Mouse (Mus musculus) thymus, adult 2 months (tissue): Measurements from ENCODE around the gene Nucks1. TPM values are rescaled to one million over a fixed set of nuclear protein-coding genes. Genes with fewer than 3 reads are reported as not detected.
A peak's percentile ranks its signal among the peaks of the same experiment; 100 is the strongest.

Experiments used
- DNase-seq: peaks from one replicate; pipeline ENCODE4 v3.0.0; 2021
- H3K27ac ChIP-seq: fragments of 200-500 bp; 2 replicates; pipeline ENCODE4 v1.5.1; 2012; ENCODE audit warnings: low read length, control low read depth; ENCODE audit not compliant: control insufficient read depth, insufficient read depth
- H3K27me3 ChIP-seq: fragments of 200-500 bp; 2 replicates; pipeline ENCODE4 v1.6.1; 2012; ENCODE audit warnings: mild to moderate bottlenecking, low read length, moderate library complexity, mixed read lengths; ENCODE audit not compliant: control insufficient read depth, insufficient read depth
- H3K36me3 ChIP-seq: fragments of 200-500 bp; 2 replicates; pipeline ENCODE4 v1.6.1; 2012; ENCODE audit warnings: mild to moderate bottlenecking, low read length, moderate library complexity; ENCODE audit not compliant: control insufficient read depth, insufficient read depth
- H3K4me1 ChIP-seq: fragments of 200-500 bp; replicated peaks from 2 replicates; pipeline ENCODE4 v1.6.1; 2012; ENCODE audit warnings: low read length; ENCODE audit not compliant: control insufficient read depth, insufficient read depth
- H3K4me3 ChIP-seq: fragments of 200-500 bp; 2 replicates; pipeline ENCODE4 v1.5.1; 2012; ENCODE audit warnings: mild to moderate bottlenecking, low read length, control low read depth, moderate library complexity; ENCODE audit not compliant: control insufficient read depth, insufficient read depth
- CTCF ChIP-seq: fragments of 200-500 bp; IDR thresholded peaks from 2 replicates; pipeline ENCODE4 v1.5.1; 2012; ENCODE audit warnings: mild to moderate bottlenecking, control low read depth, low read length, moderate library complexity, borderline replicate concordance; ENCODE audit not compliant: control insufficient read depth, poor library complexity, insufficient read depth; ENCODE audit errors: extremely low read depth
- POLR2A ChIP-seq: fragments of 200-500 bp; IDR thresholded peaks from 2 replicates; pipeline ENCODE4 v1.6.1; 2012; ENCODE audit warnings: mild to moderate bottlenecking, low read length, control low read depth, moderate library complexity; ENCODE audit not compliant: control insufficient read depth, poor library complexity, insufficient read depth; ENCODE audit errors: extremely low read depth
- WGBS: fragments of 180-500 bp; shearing (Covaris S2); methylation state at CpG from one replicate; pipeline ENCODE4 v1.1.7; 2018; 5-methylcytosine and 5-hydroxymethylcytosine counted together
- polyA plus RNA-seq: library from polyadenylated mRNA; depleted of rRNA; stranded (reverse); fragments of >200 nt; gene quantifications from 2 replicates; pipeline ENCODE4 v1.2.3, GENCODE M21; 2012

The Nucks1 gene
- polyA plus RNA-seq, 1 experiment: 16.6 TPM

DNA sequence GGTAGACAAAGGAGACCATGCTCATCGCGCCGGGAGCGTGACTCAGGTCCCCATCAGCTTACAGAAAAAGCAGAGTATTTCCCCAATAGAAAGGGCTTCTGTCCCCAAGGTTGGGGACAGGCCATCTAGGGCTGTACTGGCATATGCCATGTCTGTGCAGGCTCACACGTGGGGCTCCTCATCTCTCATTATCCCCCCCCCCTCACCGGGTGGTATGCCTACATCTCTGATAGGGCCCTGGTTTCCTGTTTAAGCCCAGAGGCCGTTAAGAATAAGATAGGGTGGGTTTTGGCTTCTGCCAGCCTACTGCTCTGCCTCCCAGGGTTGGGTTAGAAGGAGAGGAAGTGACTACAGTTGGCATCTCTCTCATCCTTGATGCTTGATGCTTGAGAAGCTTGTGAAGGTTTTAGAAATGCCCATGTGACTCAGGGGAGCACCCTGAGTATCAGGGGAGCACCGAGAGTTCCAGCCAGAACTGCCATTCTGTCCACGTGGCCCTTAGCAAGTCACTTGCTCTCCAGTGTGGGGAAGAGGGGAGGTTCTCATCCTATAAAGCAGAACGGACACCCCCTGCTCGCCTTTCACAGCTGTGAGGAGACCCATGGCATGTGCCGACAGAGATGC is 44.0 kb downstream of the Nucks1 start:
- WGBS: 31% methylated on average over 12 of the region's 12 CpGs

DNA sequence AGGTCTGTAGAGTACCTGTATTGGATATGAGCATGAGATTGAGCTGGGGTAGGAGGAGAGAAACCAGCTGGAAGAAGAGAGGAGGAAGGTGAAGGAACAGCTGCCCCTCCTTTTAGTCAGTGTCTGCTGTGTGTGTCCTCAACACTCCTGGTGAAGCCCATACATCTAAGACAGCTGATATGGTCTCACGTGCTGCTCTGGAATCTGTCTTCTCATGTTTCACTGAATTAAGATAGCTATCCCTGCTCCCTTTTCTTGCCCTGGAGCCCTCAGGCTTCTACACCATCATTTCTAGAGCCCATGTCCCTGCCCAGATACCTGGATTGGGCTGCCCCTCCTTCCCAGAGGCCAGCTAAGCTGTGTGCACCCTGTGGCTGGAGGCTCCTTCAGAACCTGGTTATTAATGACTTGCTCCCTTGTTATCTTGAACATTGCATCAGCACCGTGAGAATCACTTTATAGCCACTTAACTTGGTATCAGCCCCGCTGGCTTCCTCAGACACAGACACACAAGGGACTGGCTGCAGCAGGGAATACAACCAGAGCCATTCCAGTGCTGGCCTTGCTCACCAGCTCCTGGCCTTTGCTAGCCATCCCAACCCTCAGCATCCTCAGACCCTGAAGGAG is 44.9 kb downstream of the Nucks1 start:
- Histone ChIP-seq H3K4me1 (peaks cover 22% of the 10 kb centered on the region), H3K4me3 (no peak overlapping the region), H3K27ac (no peak overlapping the region), H3K27me3 (no peaks in the 10 kb centered on the region), H3K36me3 (no peaks in the 10 kb centered on the region)
- DNase-seq: no peak
- TF ChIP-seq CTCF (no peak), POLR2A (no peak)
- 84% methylated on average over 3 of the region's 3 CpGs for WGBS

More for the DNA sequence above, 44.0 kb downstream of the Nucks1 start:
- H3K36me3 ChIP-seq: no peaks in the 10 kb centered on the region
- peak; percentile 24 for DNase-seq
- no peaks in the 10 kb centered on the region for H3K27me3 ChIP-seq
- peak overlapping the region; percentile 21; the same call in 1 of the 2 replicates for H3K27ac ChIP-seq
- H3K4me1 ChIP-seq: peaks cover 22% of the 10 kb centered on the region
- TF ChIP-seq POLR2A (no peak), CTCF (no peak)
- H3K4me3 ChIP-seq: no peak overlapping the region

DNA sequence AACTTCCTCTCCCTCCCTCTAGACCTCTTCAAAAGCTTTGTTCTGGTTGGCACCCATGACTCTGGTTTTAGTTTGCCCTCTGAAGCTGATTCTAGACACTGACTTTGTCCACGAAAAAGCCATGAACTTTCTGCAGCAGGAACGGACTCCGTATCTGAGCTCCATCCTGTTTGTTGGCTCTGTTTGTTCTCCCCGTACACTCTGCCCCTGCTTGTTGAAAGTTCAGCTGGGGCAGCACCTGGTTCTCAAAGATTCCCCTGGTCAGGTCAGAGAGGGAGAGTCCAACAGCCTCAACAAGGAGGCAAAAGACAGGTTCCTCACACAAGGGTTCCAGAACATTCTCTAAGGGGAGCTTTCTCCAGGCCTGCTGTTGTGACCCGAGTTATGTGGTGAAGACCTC is 47.1 kb downstream of the Nucks1 start:
- 37% methylated on average over 5 of the region's 5 CpGs for WGBS
- H3K4me3 ChIP-seq: no peak overlapping the region
- TF ChIP-seq CTCF (no peak), POLR2A (no peak)
- no peaks in the 10 kb centered on the region; the same call in 1 of the 2 replicates for H3K27me3 ChIP-seq
- no peak overlapping the region for H3K27ac ChIP-seq
- DNase-seq: no peak
- H3K4me1 ChIP-seq: peaks cover 23% of the 10 kb centered on the region
- no peaks in the 10 kb centered on the region for H3K36me3 ChIP-seq

DNA sequence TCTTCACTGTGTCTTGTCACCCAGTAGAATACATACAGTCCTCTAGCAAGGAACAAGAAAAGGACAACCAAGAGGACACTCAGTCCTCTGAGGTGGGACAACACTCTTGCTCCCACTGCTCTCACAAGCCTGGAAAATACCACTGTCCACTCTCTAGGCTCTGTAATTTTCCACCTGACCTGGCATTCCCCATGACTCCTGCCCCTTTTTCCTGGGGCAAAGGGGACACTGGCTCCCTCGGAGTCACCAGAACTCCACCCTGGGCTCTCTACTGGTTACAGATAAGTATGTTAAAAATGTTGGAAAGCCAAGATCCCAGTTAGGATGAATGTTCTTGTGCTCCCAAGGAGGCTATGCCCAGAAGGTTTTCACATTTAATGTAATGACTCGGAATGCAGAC is 50.7 kb downstream of the Nucks1 start:
- peaks cover 9% of the 10 kb centered on the region for H3K27me3 ChIP-seq
- H3K36me3 ChIP-seq: no peaks in the 10 kb centered on the region
- no peak overlapping the region for H3K27ac ChIP-seq
- TF ChIP-seq POLR2A: no peak
- H3K4me3 ChIP-seq: no peak overlapping the region
- no peak for DNase-seq
- H3K4me1 ChIP-seq: peaks cover 23% of the 10 kb centered on the region
- 88% methylated on average over 2 of the region's 2 CpGs for WGBS

DNA sequence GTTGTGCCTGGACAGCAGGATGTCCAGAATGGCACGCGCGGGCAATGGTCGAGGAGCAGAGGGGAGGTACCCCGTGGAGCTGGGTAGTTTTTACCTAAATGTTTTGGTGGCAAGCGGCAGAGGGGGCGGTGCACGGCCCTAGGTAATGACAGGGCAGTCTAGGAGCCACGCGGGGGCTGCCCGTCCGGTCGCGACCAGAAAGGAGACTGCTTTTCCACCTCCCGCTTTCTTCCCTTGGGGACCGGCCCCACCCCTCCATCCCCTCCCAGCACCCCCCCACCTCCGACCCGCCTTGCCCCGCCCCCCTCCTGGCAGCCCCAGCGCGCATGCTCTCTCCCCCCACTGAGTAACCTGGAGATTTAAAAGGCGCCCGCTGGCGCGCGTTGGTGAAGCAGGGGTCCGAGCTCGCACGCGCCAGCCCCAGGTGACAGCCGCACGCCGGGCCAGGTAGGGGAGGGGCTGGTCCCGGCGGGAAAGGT is 52.3 kb downstream of the Nucks1 start, which contains the start of gene Slc45a3:
Slc45a3 (plus strand) TSS at position 362 of the 479 bp plus-strand sequence.
- Histone ChIP-seq H3K4me1 (peaks cover 24% of the 10 kb centered on the region), H3K27ac (no peak within 1 kb of the TSS), H3K27me3 (peaks cover 9% of the 10 kb centered on the region), H3K36me3 (no peaks in the 10 kb centered on the region), H3K4me3 (peak within 1 kb of the TSS; percentile 57)
- TF ChIP-seq CTCF (0 out of 2 replicates have a peak, but pooled peaks have one; percentile 14), POLR2A (no peak)
- DNase-seq: no peak
- WGBS: 1% methylated on average over 35 of the region's 35 CpGs

DNA sequence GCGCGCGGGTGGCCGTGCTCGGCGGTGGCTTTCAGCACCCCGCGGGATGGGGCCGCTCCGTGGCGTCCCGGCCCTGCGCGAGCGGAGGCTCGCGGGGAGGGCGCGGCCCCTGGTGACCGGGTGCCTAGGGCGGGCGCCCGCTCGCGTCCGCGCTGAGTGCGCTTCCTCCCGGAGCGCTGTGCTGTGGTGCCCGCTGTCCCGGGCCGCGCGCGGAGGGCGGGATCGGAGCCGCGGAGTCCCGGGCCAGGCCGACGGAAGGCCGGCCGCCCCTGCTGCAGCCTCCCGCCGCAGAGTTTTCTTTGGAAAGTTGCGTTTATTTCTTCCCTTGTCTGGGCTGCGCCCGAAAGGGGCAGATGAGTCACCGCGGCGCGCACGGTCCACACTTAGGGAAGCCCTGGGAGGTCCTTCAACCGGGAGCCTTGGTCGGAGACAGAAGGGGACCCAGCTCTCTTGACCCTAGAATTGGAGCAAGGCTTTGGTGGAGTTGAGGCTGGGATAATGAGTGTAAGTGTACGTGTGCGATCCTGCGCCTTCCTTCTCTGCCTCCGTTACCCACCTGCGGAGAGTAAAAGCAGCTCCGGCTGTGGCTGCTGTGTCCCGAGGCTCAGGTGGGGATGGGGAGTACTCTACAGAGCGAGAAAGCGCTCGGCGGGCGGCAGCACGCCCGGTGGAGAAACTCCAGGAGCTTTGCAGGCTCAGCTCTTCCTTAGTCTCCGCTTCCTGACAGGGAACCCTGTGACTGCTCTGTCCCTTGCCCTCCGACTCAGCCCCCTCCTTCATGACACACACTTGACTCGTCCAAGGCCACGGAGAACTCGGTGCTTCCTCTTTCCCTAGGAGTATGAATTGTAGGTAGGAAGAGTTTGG is 53.0 kb downstream of the Nucks1 start:
- TF ChIP-seq POLR2A (no peak), CTCF (no peak)
- Histone ChIP-seq H3K4me3 (peak overlapping the region; percentile 57), H3K27ac (no peak overlapping the region), H3K4me1 (peaks cover 24% of the 10 kb centered on the region), H3K27me3 (peaks cover 9% of the 10 kb centered on the region), H3K36me3 (no peaks in the 10 kb centered on the region)
- peak; percentile 29 for DNase-seq
- WGBS: 2% methylated on average over 76 of the region's 76 CpGs
